Mouse (Mus musculus) Patski (cell line): ENCODE results near the gene Clmp. TPM values are rescaled to one million over a fixed set of nuclear protein-coding genes. Genes with fewer than 3 reads are reported as not detected.

ENCODE experiments used
- ATAC-seq: fragments of 100-300 bp; one replicate; pipeline ENCODE4 v1.8.0; 2021
- CTCF ChIA-PET: fragments of 350-600 bp; sonication (Branson Sonifier 250); formaldehyde crosslinking; loops from one replicate; lab custom pipeline; 2022; ENCODE audit warnings: inconsistent platforms; lab: Charles Lee
- POLR2A ChIA-PET: fragments of 350-600 bp; sonication (Branson Sonifier 250); formaldehyde crosslinking; loops from one replicate; lab custom pipeline; 2022; ENCODE audit warnings: antibody characterized with exemption, inconsistent platforms; lab: Charles Lee
- DNase-seq: peaks from one replicate; pipeline ENCODE4 v3.0.0-alpha.2; 2011; ENCODE audit warnings: low read depth, low spot score
- H3K27me3 ChIP-seq: fragments of 371-371 bp; one replicate; pipeline ENCODE4 v1.5.1; 2021
- CTCF ChIP-seq: fragments of 100-300 bp; IDR thresholded peaks from one replicate; pipeline ENCODE4 v1.5.1; 2021
- in situ Hi-C: fragments of 300-500 bp; cut with MboI; formaldehyde crosslinking; loops from 3 replicates; pipeline ENCODE4 v1.11.1; 2018; ENCODE audit warnings: low pct_unique_long_range_greater_than_20kb, mixed read lengths
- polyA plus RNA-seq: library from polyadenylated mRNA; unstranded; gene quantifications from one replicate; pipeline ENCODE4 v1.2.3, GENCODE M21; 2021

Gene Clmp
- polyA plus RNA-seq, 1 experiment from 2014 or later, result 0.06 TPM

GRCm38 (mm10) chr9:40709587-40709986, 23.8 kb downstream of the Clmp start:
- in situ Hi-C loops, result no loop called here
- no peak for TF ChIP-seq CTCF
- CTCF ChIA-PET, result no interaction called here
- ATAC-seq, result no peak
- peaks cover 8% of the 10 kb centered on the region for H3K27me3 ChIP-seq
- POLR2A ChIA-PET, result interaction anchor here (0.8 kb wide), 1 partner anchor 71 kb away, joined by 3 read pairs; no protein-coding TSS in a partner anchor
- DNase-seq, result no peak

- ChIA-PET POLR2A (interaction anchor here (0.8 kb wide), 1 partner anchor 72 kb away, joined by 3 read pairs; no protein-coding TSS in a partner anchor), CTCF (no interaction called here)
- TF ChIP-seq CTCF, result no peak
- DNase-seq (no peak), ATAC-seq (no peak)
- H3K27me3 ChIP-seq, result peaks cover 8% of the 10 kb centered on the region
- in situ Hi-C loops, result loop anchor here (5.0 kb wide), 1 partner anchor 38 kb away; the partner anchor contains the start of gene Gm21915
These were observed 24.2 kb downstream of the Clmp start for GRCm38 (mm10) chr9:40709991-40710390.

- ATAC-seq, result no peak
- in situ Hi-C loops, result loop anchor here (5.0 kb wide), 1 partner anchor 39 kb away; the partner anchor contains the start of gene Gm21915
- peaks cover 8% of the 10 kb centered on the region for H3K27me3 ChIP-seq
- ChIA-PET CTCF (no interaction called here), POLR2A (no interaction called here)
- no peak for TF ChIP-seq CTCF
- DNase-seq, result no peak
These were observed 25.9 kb downstream of the Clmp start for GRCm38 (mm10) chr9:40711654-40712053.

- DNase-seq (no peak), ATAC-seq (peak; percentile 71)
- in situ Hi-C loops, result no loop called here
- ChIA-PET POLR2A (interaction anchor here (0.7 kb wide), 2 partner anchors 22 to 53 kb away, joined by 5 to 6 read pairs; no protein-coding TSS in a partner anchor), CTCF (interaction anchor here (1.5 kb wide), 1 partner anchor 33 kb away, joined by 3 read pairs; no protein-coding TSS in a partner anchor)
- TF ChIP-seq CTCF, result no peak
- H3K27me3 ChIP-seq, result peaks cover 2% of the 10 kb centered on the region
These were observed 31.6 kb downstream of the Clmp start for GRCm38 (mm10) chr9:40717182-40717874.

GRCm38 (mm10) chr9:40717875-40718185, 32.1 kb downstream of the Clmp start:
- CTCF ChIA-PET, result interaction anchor here (1.5 kb wide), 1 partner anchor 32 kb away, joined by 3 read pairs; no protein-coding TSS in a partner anchor
- no peak for ATAC-seq
- POLR2A ChIA-PET, result interaction anchor here (0.7 kb wide), 1 partner anchor 23 kb away, joined by 5 read pairs; no protein-coding TSS in a partner anchor
- TF ChIP-seq CTCF, result no peak
- H3K27me3 ChIP-seq, result peaks cover 2% of the 10 kb centered on the region
- DNase-seq, result no peak
- in situ Hi-C loops, result no loop called here

- ATAC-seq (no peak), DNase-seq (no peak)
- CTCF ChIA-PET, result interaction anchor here (0.7 to 1.6 kb wide), 2 partner anchors 14 to 95 kb away, joined by 3 read pairs; no protein-coding TSS in a partner anchor
- in situ Hi-C loops, result no loop called here
- peaks cover 2% of the 10 kb centered on the region for H3K27me3 ChIP-seq
- POLR2A ChIA-PET, result no interaction called here
- no peak for TF ChIP-seq CTCF
These were observed 35.1 kb downstream of the Clmp start for GRCm38 (mm10) chr9:40720881-40721280.

- POLR2A ChIA-PET, result no interaction called here
- H3K27me3 ChIP-seq, result peaks cover 2% of the 10 kb centered on the region
- CTCF ChIA-PET, result interaction anchor here (1.6 kb wide), 1 partner anchor 34 kb away, joined by 4 read pairs; no protein-coding TSS in a partner anchor
- no peak for ATAC-seq
- in situ Hi-C loops, result no loop called here
- no peak for TF ChIP-seq CTCF
- DNase-seq, result no peak
These were observed 37.6 kb downstream of the Clmp start for GRCm38 (mm10) chr9:40723311-40723772.

- CTCF ChIA-PET, result interaction anchor here (1.1 kb wide), 1 partner anchor 14 kb away, joined by 3 read pairs; no protein-coding TSS in a partner anchor
- no peak for DNase-seq
- POLR2A ChIA-PET, result no interaction called here
- peaks cover 2% of the 10 kb centered on the region for H3K27me3 ChIP-seq
- no peak for TF ChIP-seq CTCF
- ATAC-seq, result peak; percentile 60
- in situ Hi-C loops, result loop anchor here (25.0 kb wide), 1 partner anchor 313 kb away; no protein-coding TSS in a partner anchor
These were observed 39.2 kb downstream of the Clmp start for GRCm38 (mm10) chr9:40724978-40725377.

- POLR2A ChIA-PET, result no interaction called here
- CTCF ChIA-PET, result no interaction called here
- ATAC-seq (no peak), DNase-seq (no peak)
- H3K27me3 ChIP-seq, result no peaks in the 10 kb centered on the region
- in situ Hi-C loops, result loop anchor here (25.0 kb wide), 1 partner anchor 315 kb away; no protein-coding TSS in a partner anchor
- no peak for TF ChIP-seq CTCF
These were observed 41.5 kb downstream of the Clmp start for GRCm38 (mm10) chr9:40727140-40727823.

GRCm38 (mm10) chr9:40727824-40728495, 42.2 kb downstream of the Clmp start:
- ATAC-seq (no peak), DNase-seq (no peak)
- in situ Hi-C loops, result loop anchor here (25.0 kb wide), 1 partner anchor 316 kb away; no protein-coding TSS in a partner anchor
- CTCF ChIA-PET, result no interaction called here
- TF ChIP-seq CTCF, result no peak
- POLR2A ChIA-PET, result no interaction called here
- H3K27me3 ChIP-seq, result no peaks in the 10 kb centered on the region
